ENCODE assay signal across 9 mouse cellular contexts in the genomic region with DNA sequence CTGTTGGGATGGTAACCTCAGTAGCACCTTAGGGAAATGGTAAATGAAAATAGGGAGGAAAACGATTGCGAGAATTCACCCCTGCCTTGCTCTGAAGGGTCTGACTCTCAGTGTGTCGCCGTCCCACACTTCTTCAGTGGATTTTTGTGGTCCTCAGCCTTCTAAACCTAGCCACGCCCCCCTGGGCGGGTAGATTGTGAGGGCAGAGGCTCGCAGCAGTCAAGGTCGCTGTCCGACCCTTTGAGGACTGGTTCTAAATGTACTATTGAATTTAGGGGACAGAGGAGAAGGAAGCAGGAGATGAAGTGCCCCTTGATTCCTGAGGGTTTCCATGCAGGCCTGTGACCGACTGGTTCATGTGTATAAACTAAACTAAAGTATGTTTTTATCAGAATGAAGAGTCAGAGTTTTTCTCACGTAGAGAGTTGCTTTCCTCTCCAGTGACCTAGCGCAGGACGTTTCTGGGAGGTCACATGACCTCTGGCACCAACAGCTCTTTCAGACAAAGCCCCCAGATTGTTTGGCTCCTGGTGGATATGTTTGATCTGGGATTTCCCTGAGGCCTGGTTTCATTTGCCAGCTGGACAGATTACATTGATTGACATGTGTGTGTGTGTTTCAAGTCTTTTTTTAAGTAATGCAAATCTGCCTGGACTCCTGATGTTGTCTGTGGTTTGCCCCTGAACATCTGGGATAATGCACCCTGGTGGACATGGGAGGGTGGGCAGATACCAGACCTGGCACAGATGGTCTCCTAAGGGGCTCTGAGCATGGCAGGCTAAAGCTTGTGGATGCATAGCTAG.
A peak's percentile ranks its signal among the peaks of the same experiment; 100 is the strongest.
DNase-seq lines count a peak whose midpoint lies in the region; ATAC-seq and TF ChIP-seq lines count a peak whose summit lies in the region.
"Had no signal": no experiment of that assay in that cellular context is flagged by ENCODE, and none has a peak within 500 bp of the region (broad histone marks: within the 10 kb centered on the region; RNA-seq: fewer than 3 reads in every experiment).

No protein-coding gene starts in this region.

- H3K4me2 ChIP-seq in heart, embryonic 12.5 days: peak overlapping the region; percentile 64
- H3K4me2 ChIP-seq in hindbrain, embryonic 11.5 days (replicated peaks; ENCODE audit: low read depth, low read length): peak overlapping the region; percentile 47
- H3K4me2 ChIP-seq in midbrain, embryonic 15.5 days: peak overlapping the region; percentile 59

- H3K36me3 ChIP-seq in heart, embryonic 12.5 days: no peaks in the 10 kb centered on the region
- no peaks in the 10 kb centered on the region for H3K36me3 ChIP-seq in hindbrain, embryonic 11.5 days (ENCODE audit: control insufficient read depth, insufficient read depth, low read length)
- no peaks in the 10 kb centered on the region for H3K36me3 ChIP-seq in midbrain, embryonic 15.5 days (replicated peaks)
- no peaks in the 10 kb centered on the region for H3K36me3 ChIP-seq in kidney, adult 2 months (ENCODE audit: control insufficient read depth, insufficient read depth, low read length)

- intact Hi-C loops in heart, postnatal 14 days (cut with DNase I): no loop called here

- TF ChIP-seq CTCF in brain, embryonic 14.5 days (IDR thresholded peaks at IDR 0.05; ENCODE audit: borderline replicate concordance, extremely low read depth, insufficient read depth, insufficient read length): no peak
- no peak for TF ChIP-seq CTCF in kidney, adult 2 months (conservative IDR thresholded peaks at IDR 0.05; ENCODE audit: insufficient read depth, insufficient read length, low read depth, low read length)

- ATAC-seq in heart, embryonic 12.5 days (ENCODE audit: insufficient number of reproducible peaks, low FRiP score): no peak
- ATAC-seq in hindbrain, embryonic 11.5 days (ENCODE audit: low FRiP score): peak; percentile 27; the same call in 1 of the 2 replicates
- ATAC-seq in midbrain, embryonic 15.5 days (replicated peaks): peak; percentile 42; the same call in 1 of the 2 replicates

- peaks cover 4% of the 10 kb centered on the region; the same call in 1 of the 2 replicates for H3K27me3 ChIP-seq in heart, embryonic 12.5 days (replicated peaks)
- no peaks in the 10 kb centered on the region for H3K27me3 ChIP-seq in hindbrain, embryonic 11.5 days (ENCODE audit: control insufficient read depth, insufficient read depth, low read length)
- no peaks in the 10 kb centered on the region for H3K27me3 ChIP-seq in midbrain, embryonic 15.5 days (replicated peaks)
- H3K27me3 ChIP-seq in kidney, adult 2 months (replicated peaks; ENCODE audit: control insufficient read depth, insufficient read depth, low read length): no peaks in the 10 kb centered on the region

- H3K27ac ChIP-seq in heart, embryonic 12.5 days (ENCODE audit: poor library complexity, severe bottlenecking): no peak overlapping the region
- H3K27ac ChIP-seq in hindbrain, embryonic 11.5 days (ENCODE audit: low read depth, low read length): no peak overlapping the region
- H3K27ac ChIP-seq in midbrain, embryonic 15.5 days: peak overlapping the region; percentile 22; the same call in 1 of the 2 replicates
- no peak overlapping the region for H3K27ac ChIP-seq in kidney, adult 2 months (ENCODE audit: insufficient read depth, low read depth, low read length)

- peak overlapping the region; percentile 24 for H3K4me3 ChIP-seq in heart, embryonic 12.5 days
- H3K4me3 ChIP-seq in hindbrain, embryonic 11.5 days (ENCODE audit: low read depth, low read length): peak overlapping the region; percentile 25
- peak overlapping the region; percentile 35 for H3K4me3 ChIP-seq in midbrain, embryonic 15.5 days
- no peak overlapping the region for H3K4me3 ChIP-seq in kidney, adult 2 months (ENCODE audit: insufficient read depth, low read depth, low read length)

- peaks cover 11% of the 10 kb centered on the region; the same call in 1 of the 2 replicates for H3K4me1 ChIP-seq in heart, embryonic 12.5 days (replicated peaks)
- no peaks in the 10 kb centered on the region for H3K4me1 ChIP-seq in hindbrain, embryonic 11.5 days (replicated peaks; ENCODE audit: control insufficient read depth, insufficient read depth, low read length)
- peaks cover 12% of the 10 kb centered on the region for H3K4me1 ChIP-seq in midbrain, embryonic 15.5 days
- no peaks in the 10 kb centered on the region for H3K4me1 ChIP-seq in kidney, adult 2 months (ENCODE audit: control insufficient read depth, insufficient read depth, low read length)

- 9% methylated on average over 13 of the region's 13 CpGs for WGBS in heart, embryonic 12.5 days
- 8% methylated on average over 13 of the region's 13 CpGs for WGBS in hindbrain, embryonic 11.5 days
- WGBS in midbrain, embryonic 15.5 days: 4% methylated on average over 13 of the region's 13 CpGs
- WGBS in kidney, adult 2 months: 15% methylated on average over 13 of the region's 13 CpGs

- no peak overlapping the region; the same call in 1 of the 2 replicates for H3K9ac ChIP-seq in heart, embryonic 12.5 days
- H3K9ac ChIP-seq in hindbrain, embryonic 11.5 days (ENCODE audit: low read depth, low read length): no peak overlapping the region
- peak overlapping the region; percentile 36 for H3K9ac ChIP-seq in midbrain, embryonic 15.5 days

- DNase-seq in heart, postnatal 14 days: no peak
- peak; percentile 72 for DNase-seq in brain, embryonic 14.5 days (ENCODE audit: low read depth)
- peak; percentile 46 for DNase-seq in hindbrain, embryonic 11.5 days (ENCODE audit: low spot score)
- DNase-seq in layer of hippocampus, adult 9-10 months (ENCODE audit: low spot score): no peak
- DNase-seq in kidney, adult 2 months: no peak
- DNase-seq in adipocyte (ENCODE audit: low spot score): no peak
- DNase-seq: lung, postnatal 36 days had no signal

- no peak for TF ChIP-seq POLR2A in brain, embryonic 14.5 days (IDR thresholded peaks at IDR 0.05; ENCODE audit: borderline replicate concordance, extremely low read depth, insufficient read depth, insufficient read length, poor library complexity, severe bottlenecking)
- TF ChIP-seq POLR2A in kidney, adult 2 months (IDR thresholded peaks at IDR 0.05; ENCODE audit: low read depth, low read length): no peak

- H3K9me3 ChIP-seq in heart, embryonic 12.5 days (replicated peaks): no peaks in the 10 kb centered on the region
- H3K9me3 ChIP-seq in hindbrain, embryonic 11.5 days (ENCODE audit: control insufficient read depth, low read length): no peaks in the 10 kb centered on the region
- H3K9me3 ChIP-seq in midbrain, embryonic 15.5 days: no peaks in the 10 kb centered on the region

Comparison
In these comparisons a context has a peak if more than half of its experiments do, and no peak if none do; other contexts are left out.
1. DNase-seq: peak in brain, embryonic 14.5 days (single experiment) and hindbrain, embryonic 11.5 days (single experiment); none in heart, postnatal 14 days (0 of 2), layer of hippocampus, adult 9-10 months (single experiment), kidney, adult 2 months (single experiment) and adipocyte (single experiment).
2. Peak in every context shown above with its lines, with median percentiles within 50 percentile points of each other: H3K4me2 ChIP-seq.